Mouse (Mus musculus) kidney, adult 2 months (tissue): ENCODE results near the gene Fancd2. TPM values are rescaled to one million over a fixed set of nuclear protein-coding genes. Genes with fewer than 3 reads are reported as not detected.

Experiments used
- DNase-seq: peaks from one replicate; pipeline ENCODE4 v3.0.0; 2021
- H3K27ac ChIP-seq: fragments of 200-500 bp; 2 replicates; pipeline ENCODE4 v1.5.1; 2012; ENCODE audit warnings: low read depth, low read length, control low read depth, inconsistent platforms; ENCODE audit not compliant: insufficient read depth
- H3K27me3 ChIP-seq: fragments of 200-500 bp; replicated peaks from 2 replicates; pipeline ENCODE4 v1.6.1; 2012; ENCODE audit warnings: mild to moderate bottlenecking, moderate library complexity, low read length, inconsistent platforms; ENCODE audit not compliant: control insufficient read depth, insufficient read depth
- H3K36me3 ChIP-seq: fragments of 200-500 bp; 2 replicates; pipeline ENCODE4 v1.6.1; 2012; ENCODE audit warnings: mild to moderate bottlenecking, moderate library complexity, low read length, inconsistent platforms; ENCODE audit not compliant: control insufficient read depth, insufficient read depth
- H3K4me1 ChIP-seq: fragments of 200-500 bp; 2 replicates; pipeline ENCODE4 v1.6.1; 2011; ENCODE audit warnings: low read length; ENCODE audit not compliant: control insufficient read depth, insufficient read depth
- H3K4me3 ChIP-seq: fragments of 200-500 bp; 2 replicates; pipeline ENCODE4 v1.5.1; 2011; ENCODE audit warnings: mild to moderate bottlenecking, low read depth, low read length, control low read depth; ENCODE audit not compliant: insufficient read depth
- CTCF ChIP-seq: fragments of 200-500 bp; conservative IDR thresholded peaks from 2 replicates; pipeline ENCODE4 v1.5.1; 2011; ENCODE audit warnings: low read depth, mild to moderate bottlenecking, control low read depth, low read length, moderate library complexity, mixed read lengths; ENCODE audit not compliant: insufficient read depth, insufficient read length
- POLR2A ChIP-seq: fragments of 200-500 bp; IDR thresholded peaks from one replicate; pipeline ENCODE4 v1.6.1; 2011; ENCODE audit warnings: low read depth, low read length, control low read depth
- WGBS: fragments of 180-500 bp; shearing (Covaris S2); methylation state at CpG from one replicate; pipeline ENCODE4 v1.1.7; 2018; 5-methylcytosine and 5-hydroxymethylcytosine counted together
- polyA plus RNA-seq: library from polyadenylated mRNA; depleted of rRNA; stranded (reverse); fragments of >200 nt; gene quantifications from 2 replicates; pipeline ENCODE4 v1.2.3, GENCODE M21; 2012; rRNA removed

The Fancd2 gene
- polyA plus RNA-seq, 1 experiment: 0.44 TPM

DNA sequence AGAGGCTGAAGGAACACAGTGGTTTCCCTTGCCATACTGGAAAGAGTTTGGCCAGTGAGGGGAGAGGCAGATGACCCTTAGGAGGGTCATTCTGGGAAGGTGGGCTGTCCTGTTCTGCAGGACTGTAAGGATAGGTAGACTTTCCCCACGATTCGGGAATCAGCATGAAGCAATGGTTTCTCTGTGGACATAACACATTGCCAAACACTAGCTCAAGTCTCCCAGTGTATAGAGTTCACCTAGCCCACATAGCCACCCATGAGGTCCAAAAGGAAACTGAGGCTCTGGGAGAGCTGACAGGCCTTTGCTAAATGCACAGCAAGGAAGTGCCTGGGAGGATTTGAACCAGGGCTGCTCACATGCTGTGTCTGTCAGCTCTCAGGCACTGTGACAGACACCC is 112.5 kb downstream of the Fancd2 start:
- Histone ChIP-seq H3K4me1 (peaks cover 17% of the 10 kb centered on the region), H3K36me3 (no peaks in the 10 kb centered on the region), H3K27ac (peak overlapping the region; percentile 69), H3K27me3 (no peaks in the 10 kb centered on the region), H3K4me3 (no peak overlapping the region)
- DNase-seq: no peak
- 90% methylated on average over 2 of the region's 2 CpGs for WGBS
- TF ChIP-seq CTCF (no peak), POLR2A (no peak)

DNA sequence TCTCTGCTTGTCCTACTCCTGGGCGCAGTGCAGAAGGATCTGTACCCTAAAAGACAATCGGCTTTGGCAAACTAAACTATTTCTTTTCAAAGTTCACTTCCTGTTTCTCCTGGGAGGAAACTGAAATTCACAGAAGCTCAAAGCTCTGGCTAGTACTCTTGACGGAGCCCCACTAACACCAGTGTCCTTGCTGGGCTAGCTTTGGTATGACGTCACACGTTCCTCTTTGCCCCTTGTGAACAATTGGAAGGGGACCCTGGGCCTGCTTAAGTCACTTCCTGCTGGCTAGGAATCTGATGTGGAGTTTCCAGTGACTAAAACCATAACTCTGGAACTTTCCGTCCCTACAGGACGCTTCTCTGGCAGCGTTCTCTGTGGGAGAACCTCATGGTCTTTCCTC is 113.3 kb downstream of the Fancd2 start:
- TF ChIP-seq POLR2A (no peak), CTCF (no peak)
- 54% methylated on average over 8 of the region's 8 CpGs for WGBS
- Histone ChIP-seq H3K27me3 (no peaks in the 10 kb centered on the region), H3K27ac (peak overlapping the region; percentile 69), H3K36me3 (no peaks in the 10 kb centered on the region), H3K4me3 (no peak overlapping the region), H3K4me1 (peaks cover 13% of the 10 kb centered on the region)
- DNase-seq: peak; percentile 87

Other genes with a start within 250 kb of the Fancd2 start
- gene Cpne9, start 249.4 kb upstream of the Fancd2 start, polyA plus RNA-seq: 0.15 and 1.3 TPM in 2 replicates
- gene Brpf1, start 224.5 kb upstream of the Fancd2 start, polyA plus RNA-seq: 13.2 and 13.5 TPM in 2 replicates
- gene Ogg1, start 204.7 kb upstream of the Fancd2 start, polyA plus RNA-seq: 16.4 and 19.4 TPM in 2 replicates
- 57.8 and 63.2 TPM in 2 replicates for gene Camk1, start 187.7 kb upstream of the Fancd2 start, polyA plus RNA-seq
- gene Tada3, start 153.8 kb upstream of the Fancd2 start, polyA plus RNA-seq: 23.5 and 24.3 TPM in 2 replicates
- 73.8 and 79.1 TPM in 2 replicates for gene Arpc4, start 153.6 kb upstream of the Fancd2 start, polyA plus RNA-seq
- gene Ttll3, start 142.4 kb upstream of the Fancd2 start, polyA plus RNA-seq: 5.9 and 6.4 TPM in 2 replicates
- 159 and 197 TPM in 2 replicates for gene Rpusd3, start 112.3 kb upstream of the Fancd2 start, polyA plus RNA-seq
- gene Cidec, start 95.9 kb upstream of the Fancd2 start, polyA plus RNA-seq: 102 and 137 TPM in 2 replicates
- 81.6 and 82.0 TPM in 2 replicates for gene Jagn1, start 89.1 kb upstream of the Fancd2 start, polyA plus RNA-seq
- gene Il17re, start 73.2 kb upstream of the Fancd2 start, polyA plus RNA-seq: 25.7 and 41.4 TPM in 2 replicates
- 37.6 and 41.8 TPM in 2 replicates for gene Il17rc, start 60.3 kb upstream of the Fancd2 start, polyA plus RNA-seq
- gene Creld1, start 48.4 kb upstream of the Fancd2 start, polyA plus RNA-seq: 22.3 and 23.6 TPM in 2 replicates
- gene Prrt3, start 29.8 kb upstream of the Fancd2 start, polyA plus RNA-seq: 0.05 TPM in 1 of 2 replicates, not detected in the other
- gene Emc3, start within 50 bp of the Fancd2 start, polyA plus RNA-seq: 60.1 and 64.5 TPM in 2 replicates
- 0.54 and 1.3 TPM in 2 replicates for gene Fancd2os, start 69.0 kb downstream of the Fancd2 start, polyA plus RNA-seq
- gene Brk1, start 73.1 kb downstream of the Fancd2 start, polyA plus RNA-seq: 171 and 216 TPM in 2 replicates
- gene Vhl, start 92.3 kb downstream of the Fancd2 start, polyA plus RNA-seq: 19.0 and 24.6 TPM in 2 replicates
- gene Irak2, start 106.8 kb downstream of the Fancd2 start, polyA plus RNA-seq: 53.8 and 67.1 TPM in 2 replicates
- 32.9 and 35.5 TPM in 2 replicates for gene Tatdn2, start 165.4 kb downstream of the Fancd2 start, polyA plus RNA-seq
- gene Ghrl, start 188.2 kb downstream of the Fancd2 start, polyA plus RNA-seq: 0.09 TPM in 1 of 2 replicates, not detected in the other
- gene Sec13, start 209.1 kb downstream of the Fancd2 start, polyA plus RNA-seq: 140 and 155 TPM in 2 replicates